Mouse (Mus musculus): ENCODE measurements around the gene Slc43a3. TPM values are rescaled to one million over a fixed set of nuclear protein-coding genes. Genes with fewer than 3 reads are reported as not detected.

Gene Slc43a3
- polyA plus RNA-seq (2011; ENCODE audit: insufficient read depth, insufficient read length, low read depth, missing spikeins), result 4.4 and 4.9 TPM in 2 replicates

- peak within 1 kb of the TSS; percentile 67 for H3K4me3 ChIP-seq (ENCODE audit: low read depth, low read length)
- no peak within 1 kb of the TSS for H3K27ac ChIP-seq (ENCODE audit: insufficient read depth, low read length)
- TF ChIP-seq CTCF (IDR thresholded peaks at IDR 0.05; ENCODE audit: low read depth, low read length), result no peak
- no peak for TF ChIP-seq EP300 (IDR thresholded peaks at IDR 0.05; ENCODE audit: insufficient read depth, low read depth, low read length)
- TF ChIP-seq POLR2A (IDR thresholded peaks at IDR 0.05; ENCODE audit: insufficient read depth, low read length), result no peak
- H3K4me1 ChIP-seq (ENCODE audit: control insufficient read depth, insufficient read depth, low read length), result no peaks in the 10 kb centered on the region
- peak within 1 kb of the TSS; percentile 44 for H3K9ac ChIP-seq (ENCODE audit: low read depth, poor library complexity, severe bottlenecking)
- H3K9me3 ChIP-seq (replicated peaks; ENCODE audit: control insufficient read depth, insufficient read depth, low read length, poor library complexity, severe bottlenecking), result no peaks in the 10 kb centered on the region
- no peaks in the 10 kb centered on the region for H3K36me3 ChIP-seq (ENCODE audit: control insufficient read depth, insufficient read depth, low read length, poor library complexity, severe bottlenecking)
- H3K27me3 ChIP-seq (ENCODE audit: control insufficient read depth, insufficient read depth, low read length, poor library complexity, severe bottlenecking), result no peaks in the 10 kb centered on the region
These were observed at the start of gene Slc43a3 for GRCm38 (mm10) chr2:84936474-84937429. Gene Slc43a3, plus strand, starts transcription at chr2:84936579.

GRCm38 (mm10) chr2:84886821-84887281 is 49.5 kb upstream of the Slc43a3 start:
- H3K9me3 ChIP-seq (replicated peaks; ENCODE audit: control insufficient read depth, insufficient read depth, low read length, poor library complexity, severe bottlenecking), result no peaks in the 10 kb centered on the region
- no peaks in the 10 kb centered on the region for H3K4me1 ChIP-seq (ENCODE audit: control insufficient read depth, insufficient read depth, low read length)
- TF ChIP-seq POLR2A (IDR thresholded peaks at IDR 0.05; ENCODE audit: insufficient read depth, low read length) (no peak), CTCF (IDR thresholded peaks at IDR 0.05; ENCODE audit: low read depth, low read length) (no peak), EP300 (IDR thresholded peaks at IDR 0.05; ENCODE audit: insufficient read depth, low read depth, low read length) (no peak)
- no peak overlapping the region for H3K27ac ChIP-seq (ENCODE audit: insufficient read depth, low read length)
- peaks cover 19% of the 10 kb centered on the region for H3K27me3 ChIP-seq (ENCODE audit: control insufficient read depth, insufficient read depth, low read length, poor library complexity, severe bottlenecking)
- H3K36me3 ChIP-seq (ENCODE audit: control insufficient read depth, insufficient read depth, low read length, poor library complexity, severe bottlenecking), result no peaks in the 10 kb centered on the region
- peak overlapping the region; percentile 64 for H3K4me3 ChIP-seq (ENCODE audit: low read depth, low read length)
- H3K9ac ChIP-seq (ENCODE audit: low read depth, poor library complexity, severe bottlenecking), result peak overlapping the region; percentile 32

GRCm38 (mm10) chr2:84887411-84888271 is 48.7 kb upstream of the Slc43a3 start:
- TF ChIP-seq CTCF (IDR thresholded peaks at IDR 0.05; ENCODE audit: low read depth, low read length) (no peak), EP300 (IDR thresholded peaks at IDR 0.05; ENCODE audit: insufficient read depth, low read depth, low read length) (no peak), POLR2A (IDR thresholded peaks at IDR 0.05; ENCODE audit: insufficient read depth, low read length) (no peak)
- peak overlapping the region; percentile 32; the same call in 1 of the 2 replicates for H3K9ac ChIP-seq (ENCODE audit: low read depth, poor library complexity, severe bottlenecking)
- no peaks in the 10 kb centered on the region for H3K36me3 ChIP-seq (ENCODE audit: control insufficient read depth, insufficient read depth, low read length, poor library complexity, severe bottlenecking)
- H3K27me3 ChIP-seq (ENCODE audit: control insufficient read depth, insufficient read depth, low read length, poor library complexity, severe bottlenecking), result peaks cover 19% of the 10 kb centered on the region
- no peaks in the 10 kb centered on the region for H3K9me3 ChIP-seq (replicated peaks; ENCODE audit: control insufficient read depth, insufficient read depth, low read length, poor library complexity, severe bottlenecking)
- no peak overlapping the region for H3K27ac ChIP-seq (ENCODE audit: insufficient read depth, low read length)
- no peaks in the 10 kb centered on the region for H3K4me1 ChIP-seq (ENCODE audit: control insufficient read depth, insufficient read depth, low read length)
- peak overlapping the region; percentile 64 for H3K4me3 ChIP-seq (ENCODE audit: low read depth, low read length)

- no peaks in the 10 kb centered on the region for H3K36me3 ChIP-seq (ENCODE audit: control insufficient read depth, insufficient read depth, low read length, poor library complexity, severe bottlenecking)
- peaks cover 19% of the 10 kb centered on the region for H3K27me3 ChIP-seq (ENCODE audit: control insufficient read depth, insufficient read depth, low read length, poor library complexity, severe bottlenecking)
- TF ChIP-seq CTCF (IDR thresholded peaks at IDR 0.05; ENCODE audit: low read depth, low read length) (peak; percentile 64), POLR2A (IDR thresholded peaks at IDR 0.05; ENCODE audit: insufficient read depth, low read length) (no peak)
- H3K27ac ChIP-seq (ENCODE audit: insufficient read depth, low read length), result no peak overlapping the region
- H3K4me3 ChIP-seq (ENCODE audit: low read depth, low read length), result peak overlapping the region; percentile 36
- H3K9me3 ChIP-seq (replicated peaks; ENCODE audit: control insufficient read depth, insufficient read depth, low read length, poor library complexity, severe bottlenecking), result no peaks in the 10 kb centered on the region
- no peaks in the 10 kb centered on the region for H3K4me1 ChIP-seq (ENCODE audit: control insufficient read depth, insufficient read depth, low read length)
- peak overlapping the region; percentile 49 for H3K9ac ChIP-seq (ENCODE audit: low read depth, poor library complexity, severe bottlenecking)
These were observed 47.6 kb upstream of the Slc43a3 start for GRCm38 (mm10) chr2:84888657-84889315.

- H3K9ac ChIP-seq (ENCODE audit: low read depth, poor library complexity, severe bottlenecking), result peak overlapping the region; percentile 49
- H3K27ac ChIP-seq (ENCODE audit: insufficient read depth, low read length), result no peak overlapping the region
- TF ChIP-seq EP300 (IDR thresholded peaks at IDR 0.05; ENCODE audit: insufficient read depth, low read depth, low read length) (no peak), CTCF (IDR thresholded peaks at IDR 0.05; ENCODE audit: low read depth, low read length) (no peak), POLR2A (IDR thresholded peaks at IDR 0.05; ENCODE audit: insufficient read depth, low read length) (no peak)
- no peaks in the 10 kb centered on the region for H3K4me1 ChIP-seq (ENCODE audit: control insufficient read depth, insufficient read depth, low read length)
- H3K4me3 ChIP-seq (ENCODE audit: low read depth, low read length), result peak overlapping the region; percentile 36
- no peaks in the 10 kb centered on the region for H3K36me3 ChIP-seq (ENCODE audit: control insufficient read depth, insufficient read depth, low read length, poor library complexity, severe bottlenecking)
- peaks cover 19% of the 10 kb centered on the region for H3K27me3 ChIP-seq (ENCODE audit: control insufficient read depth, insufficient read depth, low read length, poor library complexity, severe bottlenecking)
- H3K9me3 ChIP-seq (replicated peaks; ENCODE audit: control insufficient read depth, insufficient read depth, low read length, poor library complexity, severe bottlenecking), result no peaks in the 10 kb centered on the region
These were observed 46.9 kb upstream of the Slc43a3 start for GRCm38 (mm10) chr2:84889316-84890044.
